Mouse (Mus musculus) embryonic fibroblast, embryonic 13.5 days (primary cell): ENCODE data around the gene Mars2. TPM values are rescaled to one million over a fixed set of nuclear protein-coding genes. Genes with fewer than 3 reads are reported as not detected.

ENCODE experiments used
- H3K27ac ChIP-seq: 2 replicates; pipeline ENCODE4 v1.5.1; 2012; ENCODE audit warnings: low read length, control low read depth, inconsistent platforms; ENCODE audit not compliant: insufficient read depth
- H3K4me1 ChIP-seq: 2 replicates; pipeline ENCODE4 v1.6.1; 2011; ENCODE audit warnings: low read length; ENCODE audit not compliant: control insufficient read depth, insufficient read depth
- H3K4me3 ChIP-seq: 2 replicates; pipeline ENCODE4 v1.5.1; 2011; ENCODE audit warnings: mild to moderate bottlenecking, control low read depth, low read length; ENCODE audit not compliant: insufficient read depth
- CTCF ChIP-seq: IDR thresholded peaks from 2 replicates; pipeline ENCODE4 v1.5.1; 2011; ENCODE audit warnings: mild to moderate bottlenecking, control low read depth, low read length, moderate library complexity, borderline replicate concordance; ENCODE audit not compliant: insufficient read depth
- POLR2A ChIP-seq: IDR thresholded peaks from 2 replicates; pipeline ENCODE4 v1.6.1; 2011; ENCODE audit warnings: low read depth, mild to moderate bottlenecking, control low read depth, low read length, moderate library complexity
- polyA plus RNA-seq: library from polyadenylated mRNA; stranded (reverse); fragments of >200 nt; gene quantifications from 2 replicates; pipeline ENCODE4 v1.2.4, GENCODE M21; 2011; ENCODE audit warnings: low read depth; ENCODE audit not compliant: missing spikeins, insufficient read length

The Mars2 gene
- polyA plus RNA-seq, 1 experiment = 3.4 TPM

DNA sequence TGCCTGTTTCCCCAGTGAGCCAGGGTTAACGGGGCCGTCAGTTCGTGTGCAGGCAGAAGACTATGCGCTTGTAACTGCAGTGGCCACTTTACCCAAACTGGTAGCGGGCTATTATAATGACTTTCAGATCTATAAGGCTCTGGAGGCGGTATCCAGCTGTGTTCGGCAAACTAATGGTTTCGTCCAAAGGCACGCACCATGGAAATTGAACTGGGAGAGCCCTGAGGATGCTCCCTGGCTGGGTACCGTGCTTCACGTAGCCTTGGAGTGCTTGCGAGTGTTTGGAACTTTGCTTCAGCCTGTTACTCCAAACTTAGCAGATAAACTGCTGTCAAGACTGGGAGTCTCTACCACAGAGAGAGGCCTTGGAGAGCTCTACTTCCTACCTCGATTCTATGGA is 1.5 kb downstream of the Mars2 start:
- no peak overlapping the region for H3K27ac ChIP-seq

DNA sequence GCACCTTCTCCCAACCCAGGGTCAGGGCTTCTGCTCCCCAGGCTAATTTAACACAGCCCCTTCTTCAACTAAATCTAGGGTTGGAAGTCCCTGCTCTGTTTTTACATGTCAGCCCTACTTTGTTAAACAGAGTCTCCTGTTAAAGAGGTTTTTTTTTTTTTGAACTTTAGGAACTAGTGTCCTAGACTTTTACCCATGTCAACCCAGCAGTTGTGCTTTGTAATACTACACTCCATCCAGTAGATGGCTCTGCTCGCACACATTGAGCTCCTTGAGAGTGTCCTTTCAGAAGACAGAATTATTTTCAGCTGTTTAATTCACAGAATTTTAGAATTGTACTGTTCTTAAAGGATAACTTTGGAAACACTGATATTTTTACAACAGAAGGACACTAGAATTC is 2.3 kb downstream of the Mars2 start:
- no peak for TF ChIP-seq CTCF
- TF ChIP-seq POLR2A = no peak
- peaks cover 4% of the 10 kb centered on the region; the same call in 1 of the 2 replicates for H3K4me1 ChIP-seq
- peak overlapping the region; percentile 75 for H3K4me3 ChIP-seq
- no peak overlapping the region for H3K27ac ChIP-seq

More for the DNA sequence above, 1.5 kb downstream of the Mars2 start:
- Histone ChIP-seq H3K4me3 (peak overlapping the region; percentile 75), H3K4me1 (peaks cover 4% of the 10 kb centered on the region; the same call in 1 of the 2 replicates)
- TF ChIP-seq POLR2A (no peak), CTCF (no peak)

DNA sequence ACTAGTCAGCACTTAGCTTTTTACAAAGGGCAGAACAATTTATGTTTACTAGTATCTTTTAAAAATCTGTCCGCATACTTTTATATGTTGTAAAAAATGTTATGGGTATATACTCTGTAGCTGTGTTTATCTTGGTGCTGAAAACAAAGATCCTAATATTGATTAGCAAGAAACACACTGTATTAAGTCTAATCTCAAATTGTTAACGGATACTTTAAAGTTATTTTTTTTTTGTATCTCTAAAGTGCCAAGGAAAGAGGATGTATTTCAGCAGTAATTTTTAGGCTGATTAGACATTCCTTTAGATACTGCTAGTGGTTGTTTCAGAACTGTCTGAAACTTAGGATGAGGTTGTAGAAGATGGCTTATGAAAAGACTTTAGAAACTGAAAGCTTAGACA is 9.4 kb downstream of the Mars2 start:
- TF ChIP-seq CTCF (no peak), POLR2A (no peak)
- Histone ChIP-seq H3K27ac (no peak overlapping the region), H3K4me3 (no peak overlapping the region), H3K4me1 (no peaks in the 10 kb centered on the region)

DNA sequence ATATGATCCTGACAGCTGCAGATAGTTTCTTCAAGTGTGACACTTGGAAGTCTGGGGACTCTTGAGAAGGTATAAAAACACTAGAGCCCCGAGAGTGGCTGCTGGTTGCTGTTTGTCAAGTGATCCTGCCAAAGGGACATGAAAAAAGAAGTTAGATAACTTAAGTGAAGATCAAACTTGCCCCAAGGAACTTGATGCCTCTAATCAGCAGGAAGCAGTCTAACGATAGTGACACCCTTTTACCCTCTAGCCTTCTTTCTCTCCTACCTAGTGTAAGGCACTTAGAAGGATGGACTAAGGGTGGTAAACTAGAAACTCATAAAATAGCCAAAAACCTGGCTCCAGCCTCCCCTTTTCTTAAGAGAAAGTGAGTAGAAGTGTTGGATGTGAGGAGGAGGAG is 27.4 kb downstream of the Mars2 start:
- H3K4me1 ChIP-seq = peaks cover under 1% of the 10 kb centered on the region; the same call in 1 of the 2 replicates
- H3K4me3 ChIP-seq = no peak overlapping the region
- TF ChIP-seq CTCF (no peak), POLR2A (no peak)
- no peak overlapping the region for H3K27ac ChIP-seq

DNA sequence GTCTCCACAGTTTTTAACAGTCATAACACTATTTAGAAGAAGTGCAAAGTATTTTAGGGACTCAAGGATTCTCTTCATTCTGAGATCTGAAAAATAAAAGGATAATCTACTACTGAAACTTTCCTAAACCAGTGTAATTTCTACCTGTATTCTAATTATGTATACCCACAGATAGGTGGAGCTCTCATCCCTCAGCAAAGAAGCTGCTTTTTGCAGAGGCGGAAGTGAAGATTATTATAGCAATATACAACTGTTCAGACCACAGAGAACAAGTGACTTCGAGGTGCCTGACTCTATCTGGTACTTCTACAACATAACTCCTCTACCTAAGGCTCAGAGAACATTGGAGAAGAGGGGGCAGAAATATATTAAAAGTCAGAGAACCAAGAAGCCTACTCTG is 28.5 kb downstream of the Mars2 start:
- TF ChIP-seq POLR2A (no peak), CTCF (no peak)
- Histone ChIP-seq H3K4me3 (no peak overlapping the region), H3K27ac (no peak overlapping the region), H3K4me1 (no peaks in the 10 kb centered on the region)

DNA sequence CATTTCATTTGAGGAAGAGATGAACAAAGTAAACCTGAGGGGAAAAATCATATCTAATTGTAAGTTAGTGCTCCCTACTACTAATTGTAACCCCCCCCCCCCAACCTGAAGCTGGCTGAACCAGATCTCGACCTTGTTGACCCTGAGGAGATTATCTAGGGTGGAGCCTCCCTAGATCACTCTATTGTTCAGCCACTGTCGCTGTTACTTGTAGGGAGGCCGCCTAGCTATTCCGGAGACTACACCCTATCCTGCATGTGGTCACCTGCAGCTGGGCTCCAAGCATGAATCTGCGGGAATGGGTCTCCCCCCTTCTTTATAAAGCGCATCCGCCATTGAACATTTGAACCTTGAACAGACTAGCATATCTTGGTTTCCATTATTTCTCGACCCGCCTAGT is 42.1 kb downstream of the Mars2 start:
- Histone ChIP-seq H3K27ac (no peak overlapping the region), H3K4me1 (no peaks in the 10 kb centered on the region), H3K4me3 (no peak overlapping the region)
- TF ChIP-seq POLR2A (no peak), CTCF (no peak)

Other genes starting within 250 kb of the Mars2 start
- 246 and 258 TPM in 2 replicates for gene Sf3b1, start 209.7 kb upstream of the Mars2 start, polyA plus RNA-seq
- gene Coq10b, start 184.4 kb upstream of the Mars2 start, polyA plus RNA-seq = 67.1 and 82.1 TPM in 2 replicates
- gene Hspe1, start 149.0 kb upstream of the Mars2 start, polyA plus RNA-seq = 429 and 478 TPM in 2 replicates
- gene Hspd1, start 148.9 kb upstream of the Mars2 start, polyA plus RNA-seq = 335 and 353 TPM in 2 replicates
- gene Mob4, start 105.9 kb upstream of the Mars2 start, polyA plus RNA-seq = 79.3 and 83.1 TPM in 2 replicates
- 10.4 and 14.3 TPM in 2 replicates for gene Rftn2, start 10.4 kb upstream of the Mars2 start, polyA plus RNA-seq
- gene Boll, start 126.3 kb downstream of the Mars2 start, polyA plus RNA-seq = not detected in 2 replicates
- 5.6 and 10.9 TPM in 2 replicates for gene Plcl1, start 168.7 kb downstream of the Mars2 start, polyA plus RNA-seq